Mouse (Mus musculus) intestine, postnatal 0 days (tissue): ENCODE results near the gene Pcgf2. TPM values are rescaled to one million over a fixed set of nuclear protein-coding genes. Genes with fewer than 3 reads are reported as not detected.
A peak's percentile ranks its signal among the peaks of the same experiment; 100 is the strongest.

Experiments used
- ATAC-seq: fragments of 200-750 bp; cut with Nextera tagmentation; 2 replicates; pipeline ENCODE4 v1.8.0; 2017; ENCODE audit warnings: mild to moderate bottlenecking, moderate TSS enrichment, moderate library complexity
- H3K27ac ChIP-seq: fragments of 300-500 bp; sonication (generic); 2 replicates; pipeline ENCODE4 v1.5.1; 2014; ENCODE audit warnings: mild to moderate bottlenecking, low read depth, low read length, moderate library complexity
- H3K27me3 ChIP-seq: fragments of 300-500 bp; sonication (generic); replicated peaks from 2 replicates; pipeline ENCODE4 v1.6.1; 2014; ENCODE audit warnings: low read length, mixed read lengths; ENCODE audit not compliant: control insufficient read depth, insufficient read depth
- H3K36me3 ChIP-seq: fragments of 300-500 bp; sonication (generic); 2 replicates; pipeline ENCODE4 v1.6.1; 2014; ENCODE audit warnings: mild to moderate bottlenecking, moderate library complexity; ENCODE audit not compliant: control insufficient read depth, insufficient read depth
- H3K4me1 ChIP-seq: fragments of 300-500 bp; sonication (generic); replicated peaks from 2 replicates; pipeline ENCODE4 v1.6.1; 2014; ENCODE audit warnings: antibody characterized with exemption, low read length, mixed read lengths; ENCODE audit not compliant: control insufficient read depth, insufficient read depth
- H3K4me2 ChIP-seq: fragments of 300-500 bp; sonication (generic); replicated peaks from 2 replicates; pipeline ENCODE4 v1.6.1; 2014; ENCODE audit warnings: low read depth, mild to moderate bottlenecking, moderate library complexity
- H3K4me3 ChIP-seq: fragments of 300-500 bp; sonication (generic); 2 replicates; pipeline ENCODE4 v1.5.1; 2014; ENCODE audit warnings: low read depth, low read length
- H3K9ac ChIP-seq: fragments of 300-500 bp; sonication (generic); 2 replicates; pipeline ENCODE4 v1.6.1; 2014; ENCODE audit warnings: mild to moderate bottlenecking, low read depth, low read length
- H3K9me3 ChIP-seq: fragments of 300-500 bp; sonication (generic); 2 replicates; pipeline ENCODE4 v1.6.1; 2016; ENCODE audit warnings: mixed run types; ENCODE audit not compliant: control insufficient read depth
- CTCF ChIP-seq: sonication (generic); IDR thresholded peaks from 2 replicates; pipeline ENCODE4 v1.5.1; 2016; ENCODE audit warnings: low read depth, mild to moderate bottlenecking, control low read depth, antibody characterized with exemption, moderate library complexity
- WGBS: fragments of 180-500 bp; shearing (Covaris S2); extraction: QIAGEN DNeasy Blood & Tissue Kit; methylation state at CpG from one replicate; pipeline ENCODE4 v1.1.7; 2014; 5-methylcytosine and 5-hydroxymethylcytosine counted together
- polyA plus RNA-seq: library from polyadenylated mRNA; unstranded; fragments of >200 nt; fragmentation: Nextera tagmentation; extraction: Ambion mirVana; gene quantifications from 2 replicates; pipeline ENCODE4 v1.2.1, GENCODE M21; 2015

The Pcgf2 gene
- polyA plus RNA-seq, 1 experiment from 2014 or later: 8.9 TPM

- H3K9me3 ChIP-seq: no peaks in the 10 kb centered on the region
- no peaks in the 10 kb centered on the region for H3K27me3 ChIP-seq
- H3K27ac ChIP-seq: peak overlapping the region; percentile 97
- under 1% methylated on average over 33 of the region's 57 CpGs for WGBS
- peak overlapping the region; percentile 96 for H3K4me2 ChIP-seq
- ATAC-seq: no peak
- H3K4me1 ChIP-seq: peaks cover 4% of the 10 kb centered on the region
- H3K9ac ChIP-seq: peak overlapping the region; percentile 78
- peaks cover 24% of the 10 kb centered on the region for H3K36me3 ChIP-seq
- H3K4me3 ChIP-seq: peak overlapping the region; percentile 92
- TF ChIP-seq CTCF: no peak
Observed at GRCm38 (mm10) chr11:97663528-97664338, 36.6 kb downstream of the Pcgf2 start.

- H3K9me3 ChIP-seq: no peaks in the 10 kb centered on the region
- TF ChIP-seq CTCF: no peak
- H3K27ac ChIP-seq: peak within 1 kb of the TSS; percentile 97
- H3K27me3 ChIP-seq: no peaks in the 10 kb centered on the region
- peaks cover 4% of the 10 kb centered on the region for H3K4me1 ChIP-seq
- H3K36me3 ChIP-seq: peaks cover 16% of the 10 kb centered on the region
- WGBS: under 1% methylated on average over 32 of the region's 76 CpGs
- H3K9ac ChIP-seq: peak within 1 kb of the TSS; percentile 78
- peak within 1 kb of the TSS; percentile 92 for H3K4me3 ChIP-seq
- peak; percentile 50 for ATAC-seq
- peak within 1 kb of the TSS; percentile 96 for H3K4me2 ChIP-seq
Observed at GRCm38 (mm10) chr11:97662893-97663527, 37.3 kb downstream of the Pcgf2 start, which contains the start of gene Mllt6. Gene Mllt6 (plus strand): TSS chr11:97663414.

- H3K27ac ChIP-seq: peak overlapping the region; percentile 97
- H3K4me2 ChIP-seq: peak overlapping the region; percentile 96
- ATAC-seq: peak; percentile 5; the same call in 1 of the 2 replicates
- no peak for TF ChIP-seq CTCF
- H3K36me3 ChIP-seq: peaks cover 13% of the 10 kb centered on the region; the same call in 1 of the 2 replicates
- no peaks in the 10 kb centered on the region for H3K9me3 ChIP-seq
- H3K4me1 ChIP-seq: peaks cover 4% of the 10 kb centered on the region
- no peaks in the 10 kb centered on the region for H3K27me3 ChIP-seq
- peak overlapping the region; percentile 78; the same call in 1 of the 2 replicates for H3K9ac ChIP-seq
- peak overlapping the region; percentile 92 for H3K4me3 ChIP-seq
- WGBS: 2% methylated on average over 21 of the region's 21 CpGs
Observed at GRCm38 (mm10) chr11:97662207-97662892, 37.9 kb downstream of the Pcgf2 start.

GRCm38 (mm10) chr11:97661648-97662133 is 38.6 kb downstream of the Pcgf2 start:
- no peaks in the 10 kb centered on the region for H3K27me3 ChIP-seq

GRCm38 (mm10) chr11:97660734-97661647 is 39.3 kb downstream of the Pcgf2 start:
- Histone ChIP-seq H3K4me1 (peaks cover 4% of the 10 kb centered on the region), H3K9ac (no peak overlapping the region), H3K36me3 (peaks cover 7% of the 10 kb centered on the region; the same call in 1 of the 2 replicates), H3K4me3 (peak overlapping the region; percentile 92), H3K9me3 (no peaks in the 10 kb centered on the region), H3K27ac (peak overlapping the region; percentile 97), H3K27me3 (no peaks in the 10 kb centered on the region), H3K4me2 (peak overlapping the region; percentile 96)
- TF ChIP-seq CTCF: no peak
- 7% methylated on average over 27 of the region's 27 CpGs for WGBS
- no peak for ATAC-seq

More at GRCm38 (mm10) chr11:97661648-97662133, 38.6 kb downstream of the Pcgf2 start:
- ATAC-seq: peak; percentile 14; the same call in 1 of the 2 replicates
- Histone ChIP-seq H3K4me1 (peaks cover 4% of the 10 kb centered on the region), H3K36me3 (peaks cover 9% of the 10 kb centered on the region; the same call in 1 of the 2 replicates), H3K4me3 (peak overlapping the region; percentile 92), H3K27ac (peak overlapping the region; percentile 97), H3K9ac (no peak overlapping the region), H3K9me3 (no peaks in the 10 kb centered on the region), H3K4me2 (peak overlapping the region; percentile 96)
- TF ChIP-seq CTCF: no peak
- under 1% methylated on average over 19 of the region's 20 CpGs for WGBS
